Mouse (Mus musculus): ENCODE measurements around the gene Tfec.

DNA sequence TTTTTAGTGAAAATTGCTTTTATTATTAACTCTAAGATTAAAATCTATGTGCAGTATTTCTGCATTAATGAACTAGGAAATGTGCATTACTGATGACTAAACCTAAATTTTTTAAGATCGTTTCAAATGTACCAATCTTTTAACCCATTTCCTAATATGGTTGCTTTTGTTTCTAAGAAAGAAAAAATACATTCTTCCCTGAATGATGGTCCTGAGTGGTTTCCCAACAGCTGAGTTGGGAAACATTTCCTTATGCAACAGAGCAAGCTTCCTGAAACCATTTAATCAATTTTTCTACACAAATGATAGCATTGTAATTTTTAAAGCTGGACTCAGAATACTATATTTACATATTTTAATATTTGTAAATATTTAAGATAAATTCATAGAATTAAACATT, 62.6 kb downstream of the Tfec start:
- no peak for TF ChIP-seq CTCF (IDR thresholded peaks at IDR 0.05; ENCODE audit: low read depth)
- no peak for TF ChIP-seq EP300 (IDR thresholded peaks at IDR 0.05; ENCODE audit: low read depth)

Data from heart, postnatal 0 days (tissue).